Mouse (Mus musculus) monocyte, adult 5-6 weeks (primary cell): Measurements from ENCODE around the gene Dcst2. TPM values are rescaled to one million over a fixed set of nuclear protein-coding genes. Genes with fewer than 3 reads are reported as not detected.
A peak's percentile ranks its signal among the peaks of the same experiment; 100 is the strongest.

ENCODE experiments used
- ATAC-seq: fragments of 153-309, 156-312 bp; replicated peaks from 2 replicates; pipeline ENCODE4 v1.8.0; 2017; ENCODE audit warnings: mild to moderate bottlenecking; ENCODE audit not compliant: low TSS enrichment, insufficient number of reproducible peaks, severe bottlenecking, poor library complexity, low FRiP score
- total RNA-seq: library from RNA; stranded (forward); fragments of 200-1000, 200-491, 200-594 nt; gene quantifications from 3 replicates; pipeline ENCODE4 v1.2.3, GENCODE M21; 2017

Dcst2 gene
- total RNA-seq, 1 experiment from 2014 or later = not detected

DNA sequence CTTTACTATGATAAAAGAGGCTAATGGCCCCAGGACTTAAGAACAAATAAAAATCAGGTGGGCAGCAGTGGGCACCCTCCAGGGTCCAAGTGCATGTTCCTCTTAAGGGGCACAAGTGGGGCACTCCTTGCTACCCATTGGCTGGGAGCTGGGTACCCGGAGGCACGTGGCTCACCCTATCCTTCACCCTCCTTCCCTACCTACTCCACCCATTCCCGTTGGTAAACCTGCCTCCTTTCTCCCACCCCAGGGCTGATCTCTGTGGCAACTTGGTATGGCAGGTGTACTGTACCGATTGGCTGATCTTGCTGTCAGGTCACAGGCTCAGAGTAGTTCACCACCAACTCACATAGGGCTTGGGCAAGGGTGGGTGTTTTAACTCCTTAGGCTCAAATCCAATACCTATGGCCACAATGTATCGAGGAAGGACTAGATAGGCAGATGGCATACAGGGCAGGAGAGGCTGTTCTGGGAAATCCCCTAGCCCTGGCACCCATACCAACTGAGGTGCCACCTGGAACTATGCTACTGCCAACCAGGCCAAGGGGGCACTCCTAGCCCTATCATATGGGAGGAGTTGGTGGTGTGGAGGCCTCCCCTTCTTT, 22.0 kb downstream of the Dcst2 start:
- no peak for ATAC-seq

GRCm38 (mm10) chr3:89384331-89385076, 22.7 kb downstream of the Dcst2 start:
- ATAC-seq = no peak

- ATAC-seq = no peak
Measured at GRCm38 (mm10) chr3:89385451-89385850, 23.7 kb downstream of the Dcst2 start.

DNA sequence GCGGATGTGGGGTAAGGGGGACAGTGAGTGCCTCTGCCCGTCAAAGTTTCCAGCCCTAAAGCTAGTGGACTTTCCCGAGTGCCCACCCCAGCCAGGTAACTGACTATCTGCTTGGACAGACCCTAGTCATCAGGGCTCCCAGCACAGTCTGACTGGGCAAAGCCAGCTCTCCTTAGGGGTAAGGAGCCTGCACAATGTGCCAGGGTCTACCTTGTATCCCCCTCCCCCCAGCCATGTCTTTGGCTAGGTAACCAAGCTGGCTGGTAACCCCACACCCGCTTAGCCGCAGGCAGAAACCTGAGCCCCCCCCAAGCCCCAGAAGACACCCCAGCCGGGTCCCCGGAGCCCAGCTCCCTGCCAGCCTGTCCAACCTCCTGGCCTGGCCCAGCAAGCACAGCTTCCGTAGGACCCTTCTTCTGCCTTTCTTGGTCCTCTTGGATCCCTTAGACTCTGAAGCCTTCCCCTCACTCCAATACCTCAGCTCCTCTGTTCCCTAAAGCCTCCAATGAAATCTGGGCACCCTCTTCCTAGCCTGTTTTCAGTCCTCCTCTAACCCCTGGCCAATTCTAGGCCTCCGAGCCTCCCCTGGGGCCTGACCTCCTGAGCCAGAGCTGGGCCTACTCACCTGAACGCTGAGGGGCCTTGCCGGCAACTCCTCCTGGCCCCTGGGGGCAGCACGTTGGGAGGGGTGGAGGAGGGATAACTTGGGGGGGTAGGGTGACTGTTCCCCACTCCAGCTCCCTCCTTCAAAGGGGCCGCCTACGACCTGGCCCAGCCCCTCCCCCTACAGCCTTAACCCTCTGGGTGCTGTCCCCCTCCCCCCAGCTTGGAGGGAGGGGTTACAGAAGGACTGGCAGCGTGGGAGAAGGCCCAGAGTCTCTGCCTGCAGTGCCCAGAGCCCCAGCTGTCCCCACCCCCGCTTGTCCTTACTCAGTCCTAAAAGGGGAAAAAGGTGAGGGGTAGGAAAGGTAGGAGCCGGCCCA, 25.0 kb downstream of the Dcst2 start:
- ATAC-seq = no peak

DNA sequence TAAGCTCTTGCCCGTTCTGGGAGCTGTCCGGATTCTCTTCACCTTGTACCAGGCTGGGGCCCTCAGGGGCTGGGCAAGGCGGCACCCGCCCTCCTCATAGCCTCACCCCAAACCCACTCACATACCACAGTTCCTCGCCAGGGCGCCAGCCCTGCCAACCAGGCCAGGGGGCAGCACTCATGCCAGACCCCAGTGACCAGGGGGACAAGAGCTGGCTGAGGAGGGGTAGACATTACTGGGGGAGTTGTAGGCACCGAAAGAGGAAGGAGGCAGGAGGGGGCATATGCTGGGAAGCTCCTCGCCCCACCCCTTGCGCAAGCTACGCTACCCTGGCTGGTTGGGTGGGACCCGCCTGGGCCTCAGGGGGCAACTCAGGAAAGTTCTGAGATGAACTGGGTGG, 25.9 kb downstream of the Dcst2 start:
- no peak for ATAC-seq

GRCm38 (mm10) chr3:89388134-89388881, 26.5 kb downstream of the Dcst2 start:
- no peak for ATAC-seq

DNA sequence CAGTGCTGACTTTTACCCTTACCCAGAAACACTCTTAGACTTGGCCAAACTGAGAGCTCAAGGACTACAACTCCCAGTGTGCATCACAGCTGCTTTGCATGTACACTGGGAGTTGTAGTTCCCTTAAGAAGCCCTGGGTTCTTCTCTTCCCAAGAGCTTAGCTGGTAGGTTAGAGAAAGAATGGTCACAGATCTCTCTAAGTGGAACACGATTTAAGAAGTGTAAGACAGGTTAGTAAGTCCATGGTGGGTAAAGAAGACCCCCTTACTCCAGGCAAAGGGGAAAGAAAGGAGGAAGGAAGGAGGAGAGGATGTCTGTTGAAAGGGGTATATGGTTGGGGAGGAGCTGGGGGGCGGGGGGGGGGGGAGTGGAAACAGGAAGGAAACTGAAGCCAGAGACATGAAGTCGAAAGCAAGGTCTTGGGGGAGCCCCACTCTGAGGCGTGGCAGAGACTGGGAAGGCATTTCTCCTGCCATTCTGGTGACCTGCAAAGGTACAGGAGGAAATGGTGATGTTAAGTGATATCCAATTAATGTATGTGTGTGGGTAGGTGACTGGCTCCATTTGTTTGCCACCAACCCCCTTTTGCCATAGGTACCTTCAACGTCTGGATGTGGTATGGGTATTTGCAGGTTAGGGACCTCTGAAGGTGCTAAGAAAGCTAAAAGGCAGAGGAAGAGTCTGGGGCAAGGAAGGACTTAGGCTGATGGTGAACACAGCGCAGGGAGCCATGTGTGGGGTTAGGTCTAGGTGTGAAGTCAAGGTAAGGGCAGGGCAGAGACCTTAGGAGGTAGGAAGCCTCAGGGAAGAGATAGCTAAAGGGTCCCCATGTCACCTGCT, 27.3 kb downstream of the Dcst2 start:
- 0 out of 2 replicates have a peak, but pooled peaks have one; percentile 34 for ATAC-seq

- ATAC-seq = no peak
Measured at GRCm38 (mm10) chr3:89390111-89390515, 28.3 kb downstream of the Dcst2 start.

GRCm38 (mm10) chr3:89390699-89391662, 29.2 kb downstream of the Dcst2 start:
- ATAC-seq = no peak

- ATAC-seq = no peak
Measured at GRCm38 (mm10) chr3:89391663-89392511, 30.1 kb downstream of the Dcst2 start.

GRCm38 (mm10) chr3:89392871-89393311, 31.1 kb downstream of the Dcst2 start:
- no peak for ATAC-seq

DNA sequence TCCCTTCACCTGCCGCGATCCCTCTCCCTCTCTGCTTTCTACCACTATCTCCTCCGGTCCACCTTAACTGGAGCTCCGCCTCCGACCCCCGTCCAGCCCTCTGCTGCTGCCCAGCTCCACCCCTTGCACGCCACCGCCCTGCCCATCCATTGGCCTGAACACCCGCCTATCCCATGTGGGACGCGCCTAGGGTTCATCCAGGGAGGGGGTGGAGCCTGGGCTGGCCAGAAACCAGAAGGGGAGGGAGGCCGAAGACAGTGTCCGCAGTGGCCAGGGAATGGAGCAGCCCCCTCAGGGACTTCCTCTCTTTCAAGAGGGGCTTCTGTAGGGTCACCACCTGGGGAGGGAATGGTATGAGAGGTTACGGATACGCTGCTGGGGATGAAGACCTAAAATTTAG, 31.8 kb downstream of the Dcst2 start:
- peak; percentile 83 for ATAC-seq

- ATAC-seq = peak; percentile 51
Measured at GRCm38 (mm10) chr3:89394006-89394893, 32.5 kb downstream of the Dcst2 start, which contains the start of gene Zbtb7b. TSS of gene Zbtb7b (minus strand) at chr3:89394776.

DNA sequence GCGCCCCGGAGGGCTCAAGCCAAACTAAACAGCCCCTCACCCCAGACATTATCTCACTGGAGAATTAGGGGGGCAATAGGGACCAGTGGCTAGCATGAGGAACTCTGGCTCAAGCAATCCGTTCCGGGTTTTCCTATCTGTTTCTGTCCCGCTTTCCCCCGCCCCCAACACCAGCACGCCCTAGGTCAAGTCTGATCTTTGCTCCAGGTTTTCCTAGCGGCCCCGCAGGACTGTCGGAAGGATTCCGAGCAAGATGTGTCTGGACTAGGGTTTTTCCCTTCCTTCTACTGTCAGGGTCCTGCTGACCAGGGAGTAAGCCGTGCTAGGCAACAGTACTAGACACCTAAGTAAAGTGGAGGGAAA, 33.1 kb downstream of the Dcst2 start:
- ATAC-seq = 0 out of 2 replicates have a peak, but pooled peaks have one; percentile 6

- no peak for ATAC-seq
Measured at GRCm38 (mm10) chr3:89395419-89395805, 33.6 kb downstream of the Dcst2 start.
